Mouse (Mus musculus): Measurements from ENCODE around the gene Gpbar1.

DNA sequence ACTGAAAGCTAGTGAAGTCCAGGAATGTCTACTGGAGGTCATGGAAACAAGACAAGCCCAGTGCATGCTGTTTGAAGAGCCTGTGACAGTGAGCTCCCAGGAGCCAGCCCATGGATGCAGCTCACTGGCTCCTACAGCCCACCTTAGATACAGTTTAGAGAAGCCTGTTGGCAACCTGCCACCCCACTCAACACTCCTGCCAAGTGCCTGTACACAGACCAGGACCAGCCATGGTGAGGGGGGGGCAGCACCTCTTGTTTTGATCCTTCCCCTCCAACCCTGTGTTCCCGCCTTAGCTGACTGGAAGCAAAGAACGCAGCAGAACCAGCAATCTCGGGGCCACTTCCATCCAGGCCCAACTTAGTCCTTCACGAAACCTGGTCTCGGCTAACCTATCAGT, 11.8 kb downstream of the Gpbar1 start:
- TF ChIP-seq MAFK (IDR thresholded peaks at IDR 0.05; ENCODE audit: insufficient read depth, low read depth, low read length): no peak
- no peak for TF ChIP-seq ZC3H11A (IDR thresholded peaks at IDR 0.05; ENCODE audit: borderline replicate concordance, low read depth, low read length)
- TF ChIP-seq CHD2 (IDR thresholded peaks at IDR 0.05; ENCODE audit: low read depth, low read length): no peak
- no peak for TF ChIP-seq HCFC1 (IDR thresholded peaks at IDR 0.05; ENCODE audit: borderline replicate concordance, insufficient read depth, low read length)
- no peak for TF ChIP-seq ZNF384 (IDR thresholded peaks at IDR 0.05; ENCODE audit: low read depth, low read length)

All from ES-E14 (cell line).